Mouse (Mus musculus) CH12.LX (cell line): Measurements from ENCODE around the gene Gm49425.

ENCODE experiments used
- BHLHE40 ChIP-seq: IDR thresholded peaks from 2 replicates; pipeline ENCODE4 v1.6.1; 2011; ENCODE audit warnings: mild to moderate bottlenecking, low read depth, low read length, improper control_type of control experiment
- CHD1 ChIP-seq: IDR thresholded peaks from 2 replicates; pipeline ENCODE4 v1.6.1; 2012; ENCODE audit warnings: low read depth, low read length, improper control_type of control experiment, inconsistent platforms
- CTCF ChIP-seq, 2 experiments: IDR thresholded peaks in 1 of 2; conservative IDR thresholded peaks in 1 of 2; 2 replicates each; pipeline ENCODE4 v1.5.1; 2011 to 2012; ENCODE audit warnings: low read depth in 2 of 2, low read length in 2 of 2, improper control_type of control experiment in 1 of 2, inconsistent platforms in 1 of 2, mild to moderate bottlenecking in 1 of 2, moderate library complexity in 1 of 2
- EP300 ChIP-seq: IDR thresholded peaks from 2 replicates; pipeline ENCODE4 v1.6.1; 2011; ENCODE audit warnings: low read length, improper control_type of control experiment
- HCFC1 ChIP-seq: IDR thresholded peaks from 2 replicates; pipeline ENCODE4 v1.6.1; 2012; ENCODE audit warnings: low read depth, mild to moderate bottlenecking, inconsistent platforms, low read length, improper control_type of control experiment
- KAT2A ChIP-seq: IDR thresholded peaks from 2 replicates; pipeline ENCODE4 v1.6.1; 2012; ENCODE audit warnings: low read length, improper control_type of control experiment, inconsistent platforms; ENCODE audit not compliant: insufficient replicate concordance
- MAFK ChIP-seq: IDR thresholded peaks from 2 replicates; pipeline ENCODE4 v1.6.1; 2011; ENCODE audit warnings: low read length, improper control_type of control experiment; ENCODE audit not compliant: insufficient replicate concordance
- PAX5 ChIP-seq: IDR thresholded peaks from 2 replicates; pipeline ENCODE4 v1.6.1; 2012; ENCODE audit warnings: low read length, inconsistent platforms, mixed read lengths
- POLR2A ChIP-seq: IDR thresholded peaks from 2 replicates; pipeline ENCODE4 v1.6.1; 2011; ENCODE audit warnings: low read depth, mild to moderate bottlenecking, improper control_type of control experiment, low read length
- POLR2AphosphoS2 ChIP-seq: IDR thresholded peaks from 2 replicates; pipeline ENCODE4 v1.6.1; 2011; ENCODE audit warnings: low read depth, low read length, improper control_type of control experiment
- TBP ChIP-seq: conservative IDR thresholded peaks from 2 replicates; pipeline ENCODE4 v1.6.1; 2011; ENCODE audit warnings: low read depth, low read length, improper control_type of control experiment
- USF1 ChIP-seq: IDR thresholded peaks from 2 replicates; pipeline ENCODE4 v1.6.1; 2014; ENCODE audit warnings: low read depth, mild to moderate bottlenecking, inconsistent platforms, low read length, improper control_type of control experiment
- ZMIZ1 ChIP-seq: IDR thresholded peaks from 2 replicates; pipeline ENCODE4 v1.6.1; 2012; ENCODE audit warnings: low read depth, mild to moderate bottlenecking, inconsistent platforms, low read length, improper control_type of control experiment

- TF ChIP-seq EP300 (no peak), ZMIZ1 (no peak), POLR2A (no peak), TBP (no peak), USF1 (no peak), KAT2A (no peak), CTCF (conservative IDR thresholded peaks at IDR 0.05 in 1 of 2, IDR thresholded peaks at IDR 0.05 in 1 of 2; ENCODE audit: low read depth in 2 of 2, low read length in 2 of 2) (peak in 1 of 2 experiments; percentile 50; a peak in 2 of 4 replicates), CHD1 (no peak), HCFC1 (no peak), POLR2AphosphoS2 (no peak), BHLHE40 (no peak), MAFK (no peak), PAX5 (no peak)
These were observed 25.5 kb upstream of the Gm49425 start for GRCm38 (mm10) chr15:101542543-101542942.
